Mouse (Mus musculus): ENCODE results near the gene Cyb5r3. TPM values are rescaled to one million over a fixed set of nuclear protein-coding genes. Genes with fewer than 3 reads are reported as not detected.

The Cyb5r3 gene
- polyA plus RNA-seq, 1 experiment = 230 TPM

GRCm38 (mm10) chr15:83158587-83159160 lies 13.7 kb downstream of the Cyb5r3 start:
- 0 out of 2 replicates have a peak, but pooled peaks cover 3% of the 10 kb centered on the region for H3K36me3 ChIP-seq (ENCODE audit: control insufficient read depth, insufficient read depth, low read length)
- no peak overlapping the region for H3K4me3 ChIP-seq (ENCODE audit: insufficient read depth, low read depth, low read length)
- DNase-seq = no peak
- H3K27me3 ChIP-seq (replicated peaks; ENCODE audit: control insufficient read depth, insufficient read depth, low read length) = no peaks in the 10 kb centered on the region
- no peak for TF ChIP-seq POLR2A (IDR thresholded peaks at IDR 0.05; ENCODE audit: low read depth, low read length)
- no peak for TF ChIP-seq CTCF (conservative IDR thresholded peaks at IDR 0.05; ENCODE audit: insufficient read depth, insufficient read length, low read depth, low read length)
- no peaks in the 10 kb centered on the region for H3K4me1 ChIP-seq (ENCODE audit: control insufficient read depth, insufficient read depth, low read length)
- WGBS = 91% methylated on average over 7 of the region's 7 CpGs
- no peak overlapping the region for H3K27ac ChIP-seq (ENCODE audit: insufficient read depth, low read depth, low read length)

- Histone ChIP-seq H3K27me3 (replicated peaks; ENCODE audit: control insufficient read depth, insufficient read depth, low read length) (no peaks in the 10 kb centered on the region), H3K36me3 (ENCODE audit: control insufficient read depth, insufficient read depth, low read length) (0 out of 2 replicates have a peak, but pooled peaks cover 3% of the 10 kb centered on the region), H3K4me1 (ENCODE audit: control insufficient read depth, insufficient read depth, low read length) (no peaks in the 10 kb centered on the region), H3K4me3 (ENCODE audit: insufficient read depth, low read depth, low read length) (no peak overlapping the region), H3K27ac (ENCODE audit: insufficient read depth, low read depth, low read length) (no peak overlapping the region)
- DNase-seq = no peak
- WGBS = 97% methylated on average over 6 of the region's 6 CpGs
- TF ChIP-seq POLR2A (IDR thresholded peaks at IDR 0.05; ENCODE audit: low read depth, low read length) (no peak), CTCF (conservative IDR thresholded peaks at IDR 0.05; ENCODE audit: insufficient read depth, insufficient read length, low read depth, low read length) (no peak)
These were observed 14.7 kb downstream of the Cyb5r3 start for GRCm38 (mm10) chr15:83157667-83158064.

- Histone ChIP-seq H3K4me3 (ENCODE audit: insufficient read depth, low read depth, low read length) (no peak overlapping the region), H3K27ac (ENCODE audit: insufficient read depth, low read depth, low read length) (no peak overlapping the region), H3K27me3 (replicated peaks; ENCODE audit: control insufficient read depth, insufficient read depth, low read length) (no peaks in the 10 kb centered on the region), H3K36me3 (ENCODE audit: control insufficient read depth, insufficient read depth, low read length) (0 out of 2 replicates have a peak, but pooled peaks cover 3% of the 10 kb centered on the region), H3K4me1 (ENCODE audit: control insufficient read depth, insufficient read depth, low read length) (no peaks in the 10 kb centered on the region)
- peak; percentile 83 for TF ChIP-seq CTCF (conservative IDR thresholded peaks at IDR 0.05; ENCODE audit: insufficient read depth, insufficient read length, low read depth, low read length)
- TF ChIP-seq POLR2A (IDR thresholded peaks at IDR 0.05; ENCODE audit: low read depth, low read length) = no peak
- 71% methylated on average over 11 of the region's 11 CpGs for WGBS
- DNase-seq = peak; percentile 63
These were observed 15.3 kb downstream of the Cyb5r3 start for GRCm38 (mm10) chr15:83156929-83157666.

GRCm38 (mm10) chr15:83155672-83156419 lies 16.5 kb downstream of the Cyb5r3 start:
- H3K4me3 ChIP-seq (ENCODE audit: insufficient read depth, low read depth, low read length) = no peak overlapping the region
- 70% methylated on average over 6 of the region's 6 CpGs for WGBS
- 0 out of 2 replicates have a peak, but pooled peaks cover 3% of the 10 kb centered on the region for H3K36me3 ChIP-seq (ENCODE audit: control insufficient read depth, insufficient read depth, low read length)
- H3K4me1 ChIP-seq (ENCODE audit: control insufficient read depth, insufficient read depth, low read length) = no peaks in the 10 kb centered on the region
- DNase-seq = peak; percentile 59
- TF ChIP-seq CTCF (conservative IDR thresholded peaks at IDR 0.05; ENCODE audit: insufficient read depth, insufficient read length, low read depth, low read length) (no peak), POLR2A (IDR thresholded peaks at IDR 0.05; ENCODE audit: low read depth, low read length) (no peak)
- no peaks in the 10 kb centered on the region for H3K27me3 ChIP-seq (replicated peaks; ENCODE audit: control insufficient read depth, insufficient read depth, low read length)
- no peak overlapping the region for H3K27ac ChIP-seq (ENCODE audit: insufficient read depth, low read depth, low read length)

- no peak overlapping the region for H3K4me3 ChIP-seq (ENCODE audit: insufficient read depth, low read depth, low read length)
- WGBS = 92% methylated on average over 7 of the region's 7 CpGs
- H3K36me3 ChIP-seq (ENCODE audit: control insufficient read depth, insufficient read depth, low read length) = no peaks in the 10 kb centered on the region
- no peak overlapping the region for H3K27ac ChIP-seq (ENCODE audit: insufficient read depth, low read depth, low read length)
- H3K4me1 ChIP-seq (ENCODE audit: control insufficient read depth, insufficient read depth, low read length) = peaks cover 6% of the 10 kb centered on the region
- TF ChIP-seq POLR2A (IDR thresholded peaks at IDR 0.05; ENCODE audit: low read depth, low read length) = no peak
- no peak for DNase-seq
- H3K27me3 ChIP-seq (replicated peaks; ENCODE audit: control insufficient read depth, insufficient read depth, low read length) = no peaks in the 10 kb centered on the region
These were observed 18.1 kb downstream of the Cyb5r3 start for GRCm38 (mm10) chr15:83154309-83154708.

GRCm38 (mm10) chr15:83150694-83151093 lies 21.7 kb downstream of the Cyb5r3 start:
- peaks cover 14% of the 10 kb centered on the region for H3K4me1 ChIP-seq (ENCODE audit: control insufficient read depth, insufficient read depth, low read length)
- TF ChIP-seq POLR2A (IDR thresholded peaks at IDR 0.05; ENCODE audit: low read depth, low read length) = no peak
- no peak for TF ChIP-seq CTCF (conservative IDR thresholded peaks at IDR 0.05; ENCODE audit: insufficient read depth, insufficient read length, low read depth, low read length)
- WGBS = 59% methylated on average over 4 of the region's 4 CpGs
- H3K27me3 ChIP-seq (replicated peaks; ENCODE audit: control insufficient read depth, insufficient read depth, low read length) = no peaks in the 10 kb centered on the region
- DNase-seq = peak; percentile 39
- no peak overlapping the region for H3K27ac ChIP-seq (ENCODE audit: insufficient read depth, low read depth, low read length)
- H3K36me3 ChIP-seq (ENCODE audit: control insufficient read depth, insufficient read depth, low read length) = no peaks in the 10 kb centered on the region; the same call in 1 of the 2 replicates
- H3K4me3 ChIP-seq (ENCODE audit: insufficient read depth, low read depth, low read length) = no peak overlapping the region

- Histone ChIP-seq H3K27ac (ENCODE audit: insufficient read depth, low read depth, low read length) (peak overlapping the region; percentile 100), H3K36me3 (ENCODE audit: control insufficient read depth, insufficient read depth, low read length) (no peaks in the 10 kb centered on the region; the same call in 1 of the 2 replicates), H3K27me3 (replicated peaks; ENCODE audit: control insufficient read depth, insufficient read depth, low read length) (no peaks in the 10 kb centered on the region), H3K4me1 (ENCODE audit: control insufficient read depth, insufficient read depth, low read length) (peaks cover 17% of the 10 kb centered on the region), H3K4me3 (ENCODE audit: insufficient read depth, low read depth, low read length) (peak overlapping the region; percentile 99)
- DNase-seq = no peak
- no peak for TF ChIP-seq POLR2A (IDR thresholded peaks at IDR 0.05; ENCODE audit: low read depth, low read length)
- no peak for TF ChIP-seq CTCF (conservative IDR thresholded peaks at IDR 0.05; ENCODE audit: insufficient read depth, insufficient read length, low read depth, low read length)
- WGBS = 20% methylated on average over 3 of the region's 3 CpGs
These were observed 22.3 kb downstream of the Cyb5r3 start for GRCm38 (mm10) chr15:83150073-83150442.
